Mouse (Mus musculus) frontal cortex, adult 2 months (tissue): Measurements from ENCODE around the gene Nup43. TPM values are rescaled to one million over a fixed set of nuclear protein-coding genes. Genes with fewer than 3 reads are reported as not detected.
"Not testable (repeated sequence)": the region's sequence is repeated elsewhere in the genome, so short reads cannot be mapped to it uniquely, and the experiment has no call there.

Source experiments
- DNase-seq, 2 experiments: peaks; one replicate each; pipeline ENCODE4 v3.0.0; 2022; ENCODE audit warnings: low spot score in 1 of 2; ENCODE audit errors: extremely low spot score in 1 of 2
- polyA plus RNA-seq: library from polyadenylated mRNA; depleted of rRNA; stranded (reverse); fragments of >200 nt; gene quantifications from 2 replicates; pipeline ENCODE4 v1.2.3, GENCODE M21; 2012; rRNA removed

Nup43 gene
- polyA plus RNA-seq: 6.7 and 7.7 TPM in 2 replicates

- peak; percentile 78 to 93 for DNase-seq
These were observed at the start of gene Nup43 for GRCm38 (mm10) chr10:7667342-7667802. Gene Nup43 (plus strand): TSS chr10:7667503.

DNA sequence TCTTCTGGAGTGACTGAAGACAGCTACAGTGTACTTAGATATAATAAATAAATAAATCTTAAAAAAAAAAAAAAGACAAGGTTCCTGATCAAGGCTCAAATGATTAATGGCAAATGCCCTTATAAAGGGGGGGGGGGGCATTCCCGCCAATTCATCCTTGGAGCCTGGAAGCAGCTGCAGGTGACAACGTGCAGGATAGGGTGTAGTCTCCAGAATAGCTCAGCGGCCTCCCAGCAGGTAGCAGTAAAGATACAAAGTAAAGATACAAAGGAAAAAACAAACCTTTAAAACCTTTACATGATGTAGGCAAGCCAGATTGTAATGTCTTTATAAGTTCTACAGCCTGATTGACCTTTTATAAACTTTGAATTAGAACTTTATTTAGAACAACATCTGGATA is 49.7 kb upstream of the Nup43 start:
- not testable (repeated sequence) for DNase-seq

- DNase-seq: no peak
These were observed 47.5 kb upstream of the Nup43 start for GRCm38 (mm10) chr10:7619821-7620241.

GRCm38 (mm10) chr10:7620723-7621122 is 46.6 kb upstream of the Nup43 start:
- DNase-seq: no peak

DNA sequence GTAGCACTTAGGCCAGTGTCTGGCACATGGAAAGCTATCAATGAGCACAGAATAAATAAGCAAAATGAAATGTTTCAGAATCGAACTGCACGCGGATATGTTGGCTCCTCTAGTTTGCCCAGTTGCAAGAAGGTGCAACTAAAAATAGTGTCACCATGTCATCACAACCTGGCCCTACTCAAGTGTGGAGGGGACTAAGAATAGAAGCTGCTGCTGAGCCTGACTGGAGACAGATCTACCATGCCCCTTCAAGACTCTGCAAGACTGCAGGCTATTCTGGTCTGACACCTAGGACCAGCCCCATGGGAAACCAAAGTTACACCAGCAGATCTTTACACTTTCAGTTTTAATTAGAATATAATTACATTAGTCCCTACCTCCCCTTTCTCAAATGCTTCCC is 44.9 kb upstream of the Nup43 start:
- DNase-seq: no peak

DNA sequence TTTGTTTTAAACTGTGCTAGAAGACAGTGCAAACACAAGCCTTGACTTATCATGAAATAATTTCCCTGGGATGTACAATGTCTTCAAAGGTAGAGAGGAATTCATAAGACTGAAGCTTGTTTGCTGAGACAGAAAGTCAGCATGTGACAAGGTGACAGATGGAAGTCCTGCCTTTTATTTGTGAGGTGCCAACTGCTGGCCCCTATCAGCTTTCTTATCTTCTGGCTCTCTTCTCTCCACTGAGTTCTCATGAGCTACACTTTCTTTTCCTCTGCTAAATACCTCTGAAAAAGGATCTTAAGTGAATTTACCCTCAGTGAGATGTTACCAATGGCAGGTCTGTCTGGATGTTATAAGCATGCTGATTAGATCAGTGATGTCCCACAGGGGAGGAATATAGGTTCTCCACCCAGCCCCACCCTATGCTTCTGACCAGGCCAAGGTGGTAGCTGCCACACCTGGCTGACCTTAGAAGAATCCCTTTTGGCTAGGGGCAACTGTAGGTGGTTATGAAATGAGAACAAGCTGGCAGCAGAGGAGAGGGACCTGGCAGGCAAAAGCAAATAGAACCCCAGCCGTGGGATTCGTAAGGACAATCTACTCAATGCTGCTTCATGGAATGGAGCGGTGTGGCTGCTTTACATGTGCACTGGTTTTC is 43.3 kb upstream of the Nup43 start:
- DNase-seq: no peak

GRCm38 (mm10) chr10:7629092-7629491 is 38.2 kb upstream of the Nup43 start:
- DNase-seq: no peak

DNA sequence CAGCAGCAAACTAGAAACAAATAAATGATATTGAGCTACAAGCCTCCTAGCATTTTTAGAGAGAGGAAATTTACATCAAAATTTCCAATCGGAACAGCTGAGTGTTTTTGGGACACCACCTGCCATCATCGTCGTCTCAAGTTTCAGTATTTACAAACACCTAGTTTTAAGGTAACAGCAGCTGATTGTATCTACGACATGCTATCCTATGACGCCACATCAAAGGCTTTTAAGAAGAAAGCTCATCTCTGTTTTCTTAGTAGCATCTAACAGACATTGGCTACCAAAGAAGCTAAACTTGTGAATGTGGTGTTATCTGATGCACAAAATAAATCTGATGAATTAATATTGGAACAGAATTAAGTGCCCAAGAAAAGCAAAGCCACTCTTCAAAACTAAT is 37.0 kb upstream of the Nup43 start:
- DNase-seq: no peak

DNA sequence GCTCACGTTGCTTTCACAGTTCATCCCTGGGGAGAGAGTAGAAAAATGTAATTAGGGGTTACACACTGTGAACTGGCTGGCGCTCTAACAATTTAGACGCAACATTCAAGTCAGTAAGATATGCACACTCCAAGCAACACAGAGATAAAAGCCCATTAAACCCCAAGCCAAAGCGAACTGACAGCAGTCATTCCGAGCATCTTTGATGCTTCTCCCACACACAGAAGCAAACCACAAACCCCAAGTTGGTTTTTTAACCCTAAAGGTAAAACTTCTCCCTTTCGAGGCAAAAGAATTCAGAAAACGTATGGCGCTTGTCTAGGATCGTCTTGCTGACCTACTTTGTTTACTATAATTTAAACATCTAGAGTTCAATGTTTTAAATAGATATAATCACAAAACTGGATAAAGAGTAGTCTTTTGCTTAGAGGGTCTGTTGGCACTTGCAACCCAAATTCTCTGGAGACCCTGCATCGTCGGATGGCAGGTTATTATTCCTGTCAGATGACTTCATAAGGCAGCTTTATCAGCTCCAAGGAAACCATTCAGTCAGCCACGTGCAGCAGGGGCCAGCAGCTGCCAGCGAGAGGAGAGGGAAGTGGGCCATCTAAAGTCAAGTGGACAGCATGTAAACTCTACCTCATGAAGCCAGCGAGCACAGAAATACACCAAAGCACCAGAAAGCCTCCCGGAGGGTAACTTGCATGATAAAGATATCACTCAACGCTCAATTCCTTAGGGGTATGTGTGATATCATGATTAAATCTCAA is 36.2 kb upstream of the Nup43 start:
- no peak for DNase-seq

- DNase-seq: no peak
These were observed 26.9 kb upstream of the Nup43 start for GRCm38 (mm10) chr10:7640366-7640765.

GRCm38 (mm10) chr10:7645911-7646310 is 21.4 kb upstream of the Nup43 start:
- DNase-seq: no peak

DNA sequence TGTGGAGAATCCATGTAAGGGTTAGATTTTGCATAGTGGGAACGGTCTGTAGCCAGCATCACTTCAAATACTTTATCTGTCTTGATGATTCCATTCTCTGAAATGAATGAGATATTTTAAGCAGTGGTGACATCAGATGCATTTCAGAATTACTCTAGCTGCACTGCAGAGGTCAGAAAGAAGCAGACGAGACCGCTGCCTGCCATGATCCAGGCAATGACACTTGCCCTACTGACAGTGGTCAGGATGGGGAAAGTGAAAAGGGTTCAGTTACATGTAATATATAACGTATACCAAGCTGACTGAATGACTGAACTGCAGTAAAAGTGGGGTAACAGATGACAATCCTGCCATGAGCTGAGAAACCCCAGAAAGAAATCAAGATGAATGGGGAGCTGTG is 18.2 kb upstream of the Nup43 start:
- DNase-seq: no peak

GRCm38 (mm10) chr10:7651057-7651456 is 16.2 kb upstream of the Nup43 start:
- DNase-seq: no peak

GRCm38 (mm10) chr10:7662471-7663141 is 4.7 kb upstream of the Nup43 start:
- DNase-seq: no peak

- peak; percentile 72 to 91 for DNase-seq
These were observed 3.9 kb upstream of the Nup43 start for GRCm38 (mm10) chr10:7663159-7664026.

- DNase-seq: no peak
These were observed 3.2 kb upstream of the Nup43 start for GRCm38 (mm10) chr10:7664027-7664526.

DNA sequence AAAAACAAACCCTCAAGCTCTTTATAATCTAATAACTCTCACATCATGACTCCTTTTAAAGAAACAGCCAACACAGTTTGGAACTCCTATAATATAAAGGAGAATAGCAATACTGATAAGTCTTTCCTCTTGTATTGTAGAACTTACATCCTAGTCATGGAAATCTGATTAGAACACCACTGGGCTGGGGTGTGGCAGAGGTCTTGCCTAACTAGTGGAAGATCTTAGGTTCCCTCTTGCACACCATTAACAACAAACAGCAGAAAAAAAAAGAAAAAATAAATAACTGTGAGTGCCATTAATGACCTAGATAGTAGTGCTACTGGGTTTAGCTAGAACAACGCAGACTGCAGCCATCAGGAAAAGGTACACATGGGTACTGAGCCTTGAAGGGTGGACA is 2.4 kb upstream of the Nup43 start:
- no peak for DNase-seq

DNA sequence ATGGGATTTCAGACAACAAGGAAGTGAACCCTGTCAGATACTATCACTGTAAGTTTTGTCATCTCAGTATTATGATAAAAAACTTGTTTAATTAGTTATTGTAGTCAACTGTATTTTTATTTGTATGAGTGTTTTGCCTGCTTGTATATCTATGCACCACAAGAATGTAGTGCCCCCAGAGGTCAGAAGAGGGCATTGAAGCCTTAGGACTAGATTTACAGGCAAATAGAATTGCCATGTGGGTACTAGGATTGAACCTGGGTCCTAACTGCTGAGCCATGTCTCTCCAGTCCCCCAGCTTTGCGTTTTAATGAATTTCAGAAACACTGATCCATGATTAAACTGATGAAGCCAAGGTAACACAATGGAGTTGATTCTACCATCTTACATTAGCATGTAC is 6.4 kb downstream of the Nup43 start:
- no peak for DNase-seq

- DNase-seq: peak; percentile 59 to 85
These were observed 13.5 kb downstream of the Nup43 start, which contains the start of the genes Pcmt1 and Lats1 for GRCm38 (mm10) chr10:7680731-7681301. Gene Pcmt1 (minus strand): TSS chr10:7681136. Gene Lats1 (plus strand): TSS chr10:7681214.
